Mouse (Mus musculus): ENCODE measurements around the gene Sdf2l1. TPM values are rescaled to one million over a fixed set of nuclear protein-coding genes. Genes with fewer than 3 reads are reported as not detected.

The Sdf2l1 gene
- total RNA-seq, 2 experiments from 2014 or later: 8.0 to 10.0 TPM

DNA sequence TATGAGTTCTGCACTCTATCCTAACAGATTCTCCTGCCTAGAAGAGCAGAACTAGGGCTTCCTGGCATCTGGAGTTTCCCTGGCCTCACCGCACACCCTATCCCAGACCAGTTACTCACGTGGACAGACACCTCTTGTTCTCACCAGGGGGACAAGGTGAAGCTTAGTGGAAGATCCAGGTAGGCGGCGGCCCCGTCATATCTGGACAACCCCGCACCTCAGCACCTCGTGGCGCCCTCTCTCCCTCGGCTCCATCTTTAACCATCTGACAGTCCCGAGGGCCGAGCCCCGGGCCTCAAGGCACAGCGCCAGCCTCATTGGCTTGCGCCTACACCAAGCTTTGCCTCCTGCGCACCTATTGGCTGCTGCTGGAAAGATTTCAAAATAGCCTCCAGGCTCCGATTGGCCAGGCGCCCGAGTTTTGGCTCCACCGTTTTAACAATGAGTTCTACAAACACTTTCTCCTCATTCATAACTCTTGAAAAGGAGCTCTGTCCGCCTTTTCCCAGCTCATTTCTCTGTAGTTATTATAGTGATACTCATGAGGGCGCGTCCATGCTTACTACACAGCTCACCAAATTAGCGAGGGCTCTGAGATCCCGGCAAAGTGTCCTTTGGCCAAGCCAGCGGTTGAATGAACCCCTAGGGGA lies 7.2 kb downstream of the Sdf2l1 start, which contains the start of gene 2610318N02Rik:
Gene 2610318N02Rik (minus strand): TSS at position 297 of the 650 bp plus-strand sequence.
- DNase-seq (ENCODE audit: low spot score in 2 of 2): peak in 1 of 2 experiments; percentile 58

DNA sequence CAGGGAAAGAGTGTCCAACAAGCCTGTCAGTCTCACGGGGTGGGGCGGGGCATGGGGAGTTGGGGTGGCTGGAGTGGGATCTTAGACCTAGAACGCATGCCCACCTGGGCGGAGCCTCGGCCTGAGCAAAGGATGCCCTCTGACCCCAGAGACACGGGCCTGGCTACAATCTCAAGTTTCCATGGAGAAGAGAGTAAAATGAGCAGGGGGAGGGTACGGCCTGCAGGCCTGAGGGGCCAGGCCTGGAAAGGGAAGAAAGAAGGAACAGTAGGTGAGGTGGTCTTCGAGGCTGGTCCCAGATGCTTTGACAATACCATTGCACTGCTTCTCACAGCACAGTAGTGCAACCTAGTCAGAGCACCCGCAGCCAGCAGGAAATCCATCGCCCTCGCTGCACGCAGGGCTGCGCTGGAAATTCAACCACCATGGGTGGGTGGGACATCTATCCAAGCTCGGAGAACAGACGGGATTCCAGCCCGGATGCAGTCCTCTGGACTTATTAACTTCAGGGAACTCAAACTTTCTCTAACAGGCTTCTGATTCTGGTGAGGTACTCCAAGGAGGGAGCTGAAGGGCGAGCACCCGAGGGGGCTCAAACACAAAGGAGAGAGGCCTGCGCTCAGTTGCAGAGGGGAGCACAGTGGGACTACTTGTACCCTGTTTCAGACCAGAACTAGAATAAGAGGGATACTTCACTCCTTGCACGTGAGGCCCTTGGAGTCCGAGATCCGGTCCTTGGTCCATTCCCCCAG lies 7.9 kb downstream of the Sdf2l1 start:
- DNase-seq (ENCODE audit: low spot score in 2 of 2): no peak

DNA sequence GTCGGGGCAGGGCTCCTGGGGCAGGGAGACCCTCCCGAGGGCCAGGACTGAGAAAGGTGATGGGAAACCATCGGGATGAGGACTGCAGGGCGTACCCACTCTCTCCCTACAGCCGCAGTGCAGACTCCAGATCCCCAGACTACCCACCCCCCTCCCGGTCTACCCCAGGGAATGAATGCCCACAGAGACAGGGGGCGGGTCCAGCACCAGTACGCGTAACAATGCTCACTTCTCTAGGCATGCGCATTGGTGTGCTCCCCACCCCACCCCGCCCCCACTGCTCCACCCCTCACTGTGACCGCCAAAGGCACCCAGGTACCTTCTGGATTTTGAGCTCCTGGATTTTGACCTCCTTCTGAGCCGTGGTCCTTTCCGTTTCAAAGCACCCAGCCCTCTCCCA lies 10.6 kb downstream of the Sdf2l1 start:
- DNase-seq (ENCODE audit: low spot score in 2 of 2): no peak

DNA sequence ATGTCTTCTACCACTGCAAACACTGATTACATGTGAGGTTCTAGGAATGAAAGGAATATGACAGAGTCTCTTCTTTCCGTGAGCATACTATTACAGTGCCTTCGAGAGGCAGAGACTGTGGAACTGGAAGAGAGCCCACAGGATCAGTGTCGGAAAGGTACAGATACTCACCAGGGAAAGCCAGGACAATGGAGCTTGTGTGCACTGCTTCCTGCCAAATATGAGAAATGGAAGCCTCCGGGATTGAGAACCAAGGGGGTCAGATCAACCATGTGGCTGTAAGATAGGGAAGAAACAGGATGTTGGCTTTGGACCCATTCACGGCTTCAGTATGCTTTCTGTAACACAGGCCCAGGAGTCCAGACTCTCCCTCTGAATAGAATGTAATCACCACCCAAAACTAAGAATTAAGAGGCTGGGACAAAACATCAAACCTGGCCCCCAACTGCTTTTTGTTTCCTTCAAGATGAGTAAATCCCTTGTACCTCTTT lies 14.8 kb downstream of the Sdf2l1 start:
- DNase-seq (ENCODE audit: low spot score in 2 of 2): no peak

DNA sequence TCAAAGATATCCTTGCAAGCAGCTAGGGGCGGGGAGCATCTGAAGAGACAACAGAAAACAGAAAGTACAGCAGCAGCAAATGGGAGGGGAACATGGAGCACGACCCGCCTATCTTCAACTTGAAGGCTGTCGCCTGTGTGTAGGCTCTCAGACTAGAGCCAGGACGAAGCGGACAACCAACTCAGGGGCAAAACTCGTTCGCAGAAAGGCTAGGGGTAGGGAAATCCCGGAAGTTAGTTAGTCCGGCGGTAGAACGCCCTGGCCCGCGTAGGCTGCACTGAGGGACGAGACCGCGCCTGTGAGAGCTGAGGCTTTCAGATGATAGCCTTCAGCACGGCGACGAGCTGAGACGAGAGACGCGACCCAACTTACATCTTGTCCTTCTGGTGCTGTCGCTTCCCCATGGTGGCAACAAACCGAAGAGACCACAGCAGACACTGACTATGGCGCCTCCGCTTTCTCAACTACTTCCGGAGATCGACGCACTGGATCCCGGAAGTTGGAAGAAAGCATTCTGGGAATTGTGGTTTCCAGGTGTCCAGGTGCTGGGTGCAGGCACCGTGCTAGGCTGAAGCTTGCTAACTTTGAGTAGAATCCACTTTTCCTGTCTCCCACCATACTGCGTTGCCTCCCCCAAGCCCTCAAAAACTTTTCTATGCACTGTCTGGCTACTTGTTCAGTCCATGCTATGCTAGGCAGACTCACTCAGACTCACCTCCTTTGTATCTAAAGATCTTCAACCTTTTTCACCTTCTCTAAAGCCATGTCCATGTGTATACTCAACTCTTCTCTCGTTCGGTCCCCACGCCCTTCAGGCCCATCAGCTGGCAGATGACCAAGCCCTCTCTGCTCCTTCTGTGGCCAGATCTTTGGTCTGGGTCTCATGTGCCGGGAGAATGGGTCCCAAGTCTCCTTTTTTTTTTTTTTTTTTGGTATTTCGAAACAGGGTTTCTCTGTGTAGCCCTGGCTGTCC lies 21.1 kb downstream of the Sdf2l1 start, which contains the start of gene Ppil2:
Gene Ppil2 (minus strand): TSS at position 487 of the 973 bp plus-strand sequence.
- peak in 1 of 2 experiments; percentile 53 for DNase-seq (ENCODE audit: low spot score in 2 of 2)

DNA sequence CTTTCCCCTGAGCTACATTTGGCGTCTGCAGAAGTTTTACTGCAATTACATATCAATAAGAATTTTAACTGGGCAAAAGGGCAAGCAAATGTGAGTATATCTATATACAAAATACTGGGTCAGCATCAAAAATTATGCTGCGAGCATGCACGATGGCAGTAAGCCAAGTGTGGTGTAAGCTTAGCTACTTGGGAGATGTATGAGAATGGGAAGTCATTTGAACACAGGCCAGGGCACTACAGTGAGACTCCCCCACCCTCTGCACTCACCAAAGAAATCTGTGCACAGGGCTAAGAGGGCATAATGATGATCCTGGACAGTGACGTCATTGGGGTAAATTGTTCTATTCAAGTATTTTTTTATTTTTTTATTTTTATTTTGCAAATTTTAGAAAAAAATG lies 27.6 kb downstream of the Sdf2l1 start:
- DNase-seq (ENCODE audit: low spot score in 2 of 2): no peak

DNA sequence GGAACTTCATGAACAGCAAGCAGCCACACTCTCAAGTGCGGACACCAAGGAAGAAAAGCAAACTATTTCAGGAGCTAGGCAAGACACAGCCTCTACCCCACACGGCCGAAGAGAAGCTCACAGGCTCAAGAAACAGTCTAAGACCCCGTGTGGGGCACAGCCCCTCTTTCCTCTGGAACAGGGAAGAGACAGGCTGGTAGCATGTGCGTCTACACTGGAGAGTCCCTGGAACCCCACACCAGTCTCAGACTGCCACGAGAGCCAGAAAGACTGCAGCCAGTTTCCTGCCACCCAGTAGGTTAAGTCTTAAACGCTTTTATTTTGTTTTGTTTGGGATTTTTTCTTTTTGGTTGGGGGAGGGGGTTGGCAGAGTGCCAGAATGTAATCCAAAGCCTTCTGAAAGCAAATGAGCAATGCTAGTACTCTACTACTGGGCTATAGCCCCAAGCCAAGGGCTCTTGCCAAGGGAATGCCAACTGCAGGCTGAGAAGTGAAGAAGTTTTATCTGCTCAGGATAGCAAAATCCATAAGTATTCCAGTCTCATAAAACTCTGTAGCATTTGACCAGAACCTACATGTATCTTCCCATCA lies 29.5 kb downstream of the Sdf2l1 start:
- no peak for DNase-seq (ENCODE audit: low spot score in 2 of 2)

DNA sequence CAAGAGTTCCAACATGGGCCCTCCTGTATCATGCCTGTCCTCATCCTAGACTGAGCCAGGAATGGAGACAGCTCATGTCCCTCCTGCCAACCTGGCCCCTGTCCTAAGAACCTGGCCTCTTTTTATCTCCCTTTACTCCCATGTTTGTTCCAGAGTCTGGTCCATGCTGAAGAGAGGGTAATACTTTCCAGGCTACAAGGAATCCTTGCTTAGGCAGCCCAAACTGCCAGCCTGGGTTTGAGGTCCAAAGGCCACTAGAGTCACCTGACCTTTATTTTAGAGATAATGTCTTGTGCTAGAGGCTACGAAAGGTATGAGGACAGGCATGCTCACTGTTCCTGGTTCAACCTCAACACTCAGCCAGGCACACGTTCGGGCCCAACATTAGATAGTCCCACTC lies 35.2 kb downstream of the Sdf2l1 start:
- no peak for DNase-seq (ENCODE audit: low spot score in 2 of 2)

DNA sequence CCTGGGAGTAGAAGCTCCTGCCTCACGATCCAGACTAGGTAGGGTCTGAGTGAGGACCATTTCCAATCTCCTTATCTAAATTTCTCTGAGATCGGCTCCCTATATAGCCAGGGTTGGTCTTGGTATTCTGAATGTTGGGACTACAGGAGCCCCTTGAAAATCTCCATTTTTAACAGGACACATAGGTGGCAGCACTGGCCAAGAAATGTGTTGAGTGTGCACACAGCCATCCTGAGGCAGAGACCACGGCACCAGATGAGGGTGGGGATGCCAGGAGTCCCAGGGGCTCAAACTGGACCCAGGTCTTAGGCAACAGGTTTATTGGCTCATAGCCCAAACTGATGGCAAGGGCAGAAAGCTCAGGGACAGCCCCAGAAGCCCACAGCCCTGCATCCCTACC lies 43.8 kb downstream of the Sdf2l1 start:
- DNase-seq (ENCODE audit: low spot score in 2 of 2): no peak

DNA sequence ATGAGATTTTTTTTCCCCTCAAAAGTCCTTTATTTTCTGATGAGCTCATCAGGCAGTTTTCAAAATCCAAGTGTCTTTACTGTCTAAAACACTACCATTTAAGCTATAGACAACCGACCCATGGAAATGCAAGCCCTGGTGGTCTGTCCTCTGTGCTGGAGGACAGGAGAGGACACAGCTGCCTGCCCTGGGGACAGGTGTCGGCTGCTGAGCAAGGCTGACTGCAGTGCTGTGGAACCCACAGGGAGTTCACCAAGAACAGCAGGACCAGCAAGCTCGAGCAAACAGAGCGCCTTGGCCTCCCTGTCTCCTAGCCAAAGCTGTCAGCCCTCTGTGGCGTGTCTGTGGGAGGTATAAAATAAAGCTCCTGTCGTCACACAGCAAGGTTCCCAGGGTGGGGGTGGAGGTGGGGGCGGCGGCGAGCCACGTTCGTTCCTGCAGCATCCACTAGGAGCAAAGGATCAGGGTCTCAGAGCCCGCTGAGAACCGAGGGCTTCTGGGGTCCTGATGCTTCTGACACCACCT lies 45.5 kb downstream of the Sdf2l1 start:
- no peak for DNase-seq (ENCODE audit: low spot score in 2 of 2)

DNA sequence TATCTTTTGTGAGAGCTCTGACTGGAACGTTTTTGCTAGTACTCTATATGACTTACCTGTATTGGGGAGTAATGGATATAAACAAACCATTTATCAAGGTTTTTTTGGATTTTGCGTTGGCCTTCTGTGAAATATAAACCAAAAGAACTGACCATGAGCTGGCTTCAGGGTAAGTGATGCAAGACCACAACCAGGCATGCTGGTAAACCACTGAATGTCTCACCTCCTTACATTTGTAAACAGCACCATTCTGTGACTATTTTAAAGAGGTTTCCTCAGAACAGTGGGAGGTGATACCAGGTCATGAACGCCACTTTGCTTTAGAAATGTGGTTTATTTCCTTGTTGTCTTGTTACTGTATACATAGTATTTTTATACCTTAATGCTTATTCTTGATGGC lies 45.9 kb downstream of the Sdf2l1 start:
- no peak for DNase-seq (ENCODE audit: low spot score in 2 of 2)

DNA sequence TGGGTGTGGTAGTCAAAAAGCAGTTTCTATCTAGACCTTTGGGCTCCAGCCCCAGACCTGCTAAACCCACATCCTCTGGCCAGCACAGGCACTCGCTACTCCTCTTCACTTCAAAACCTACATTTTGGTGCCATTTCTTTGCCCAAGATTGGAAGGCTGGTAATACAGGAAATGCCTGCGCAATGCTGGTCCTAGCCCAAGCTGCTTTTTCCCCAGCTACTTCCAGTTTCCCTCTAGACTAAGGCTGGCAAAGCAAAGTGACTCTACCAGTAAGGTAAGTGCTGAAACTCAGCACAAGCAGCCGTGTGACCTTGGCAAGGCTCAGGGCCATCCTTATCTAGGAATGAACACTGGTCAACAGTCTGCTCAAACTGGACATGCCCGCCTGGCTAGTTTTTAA lies 46.5 kb downstream of the Sdf2l1 start:
- DNase-seq (ENCODE audit: low spot score in 2 of 2): no peak

DNA sequence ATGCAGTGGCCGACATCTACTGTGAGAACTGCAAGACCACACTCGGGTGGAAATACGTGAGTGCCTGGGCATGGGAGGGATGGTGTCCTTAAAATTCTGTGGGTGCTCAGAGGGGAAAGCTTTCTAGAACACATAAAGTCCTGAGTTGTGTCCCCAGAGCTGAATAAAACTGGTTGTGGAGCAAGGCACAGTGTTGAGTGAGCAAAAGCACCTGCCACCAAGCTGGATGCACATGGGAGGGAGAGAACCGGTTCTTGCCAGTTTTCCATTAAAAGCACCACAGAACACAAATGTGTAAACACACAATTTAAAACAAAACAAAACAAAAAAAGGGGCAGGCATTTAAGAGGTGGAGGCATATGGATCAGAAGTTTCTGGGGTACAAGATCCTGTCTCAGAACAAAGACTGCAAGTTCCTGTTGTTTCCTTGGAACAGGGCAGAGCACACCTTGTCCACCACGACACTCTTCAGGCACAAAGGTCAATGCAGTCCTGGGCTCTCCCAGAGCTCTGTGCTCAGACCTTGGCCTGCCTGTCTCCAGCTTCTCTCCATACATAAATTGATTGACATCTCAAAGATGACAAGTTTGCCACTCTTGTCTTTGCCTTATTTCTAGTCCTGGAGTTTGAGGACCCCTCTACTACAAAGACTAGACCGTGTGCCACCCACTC lies 49.9 kb downstream of the Sdf2l1 start:
- no peak for DNase-seq (ENCODE audit: low spot score in 2 of 2)

Small RNAs within 50 kb of the gene (microRNA-seq; reads per million reads assigned to microRNA genes)
- gene Mir130b (302 reads per million, percentile 61 among the genes with 10 or more reads in this experiment), gene Mir301b (11.2 reads per million, percentile 28 among the genes with 10 or more reads in this experiment)

Other genes starting within 250 kb of the Sdf2l1 start
- gene Ppm1f, start 235.9 kb downstream of the Sdf2l1 start, total RNA-seq (2021): 10 to 100 TPM; 28.4 to 28.8 TPM
- 100 to 1,000 TPM; 121 to 124 TPM for gene Mapk1, start 149.0 kb downstream of the Sdf2l1 start, total RNA-seq (2021)
- 1 to 10 TPM; 4.9 to 6.1 TPM for gene Ypel1, start 62.7 kb downstream of the Sdf2l1 start, total RNA-seq (2021)
- 10 to 100 TPM; 48.2 to 56.1 TPM for gene Ppil2, start 21.1 kb downstream of the Sdf2l1 start, total RNA-seq (2021)
- gene 2610318N02Rik, start 7.2 kb downstream of the Sdf2l1 start, total RNA-seq (2021): 1 to 10 TPM; 1.5 to 3.0 TPM
- gene Ydjc, start 12.2 kb upstream of the Sdf2l1 start, total RNA-seq (2021): 1 to 10 TPM in 1 of 2 experiments, under 1 TPM in 1; 0.61 to 1.1 TPM
- gene Ccdc116, start 14.8 kb upstream of the Sdf2l1 start, total RNA-seq (2021): 1 to 10 TPM in 1 of 2 experiments, under 1 TPM in 1; 0.26 to 1.6 TPM
- gene Ube2l3, start 70.3 kb upstream of the Sdf2l1 start, total RNA-seq (2021): 100 to 1,000 TPM; 166 to 178 TPM
- under 1 TPM; 0.22 to 0.29 TPM for gene Rimbp3, start 76.2 kb upstream of the Sdf2l1 start, total RNA-seq (2021)
- 1 to 10 TPM; 2.7 to 3.9 TPM for gene Hic2, start 101.2 kb upstream of the Sdf2l1 start, total RNA-seq (2021)
- 1 to 10 TPM; 4.4 to 5.8 TPM for gene Tmem191c, start 143.7 kb upstream of the Sdf2l1 start, total RNA-seq (2021)
- 1 to 10 TPM in 1 of 2 experiments, under 1 TPM in 1; 0.78 to 1.9 TPM for gene Serpind1, start 199.0 kb upstream of the Sdf2l1 start, total RNA-seq (2021)

All from gastrocnemius, postnatal 4 days (tissue).